Mouse (Mus musculus) spleen, adult 2 months (tissue): ENCODE measurements at regions not wholly inside any gene's neighbourhood (a gene's known extent, or its start where the extent isn't known, plus 50 kb on each side); places are given as distances from the start of the nearest gene placed in this dataset.

Experiments
- CTCF ChIP-seq: fragments of 200-500 bp; IDR thresholded peaks from 2 replicates; pipeline ENCODE4 v1.5.1; 2011; ENCODE audit warnings: mild to moderate bottlenecking, inconsistent platforms; ENCODE audit not compliant: insufficient read depth, insufficient read length, insufficient replicate concordance; ENCODE audit errors: extremely low read depth
- POLR2A ChIP-seq: fragments of 200-500 bp; IDR thresholded peaks from 2 replicates; pipeline ENCODE4 v1.6.1; 2011; ENCODE audit warnings: low read depth, low read length, inconsistent platforms

DNA sequence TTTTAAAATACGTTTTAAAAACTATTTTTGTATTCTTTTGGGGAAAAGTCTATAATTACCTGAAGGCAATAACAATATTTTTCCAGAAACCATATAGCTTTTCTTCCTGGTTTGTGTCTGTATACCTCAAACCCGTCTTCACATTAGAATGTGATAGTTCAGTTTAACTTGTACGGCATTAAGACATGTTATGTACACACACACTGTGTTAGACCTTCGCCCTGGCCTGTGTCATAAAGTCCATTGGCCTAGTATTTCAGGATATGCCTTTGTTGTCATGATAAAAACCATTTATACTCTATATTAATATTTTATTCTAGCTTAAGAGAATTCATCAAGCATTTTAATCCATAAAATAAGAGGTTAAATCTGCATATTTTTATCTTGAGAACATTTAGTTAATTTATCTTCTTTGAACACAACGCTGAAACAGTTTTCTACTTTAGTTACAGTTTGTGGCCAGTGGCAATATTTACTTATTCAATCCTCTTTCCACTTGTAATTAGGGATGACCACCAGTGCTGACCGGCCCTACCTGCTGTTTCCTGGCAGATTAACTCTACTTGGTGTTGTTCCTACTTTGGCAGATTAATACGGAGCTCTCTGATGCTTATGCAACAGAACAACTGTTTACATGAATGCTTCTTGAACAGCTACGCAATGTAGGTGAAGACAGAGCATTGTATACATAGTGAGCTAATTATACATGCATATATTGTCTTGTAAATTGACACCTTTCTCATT lies 158.6 kb upstream of the Sesn3 start:
- TF ChIP-seq CTCF = no peak
- no peak for TF ChIP-seq POLR2A
